Mouse (Mus musculus) gastrocnemius, postnatal 36 days (tissue): ENCODE data around the gene Rxrg. TPM values are rescaled to one million over a fixed set of nuclear protein-coding genes. Genes with fewer than 3 reads are reported as not detected.

Source experiments
- DNase-seq, 2 experiments: peaks; one replicate each; pipeline ENCODE4 v3.0.0; 2022
- intact Hi-C: fragments of 180-260 bp; cut with DNase I; formaldehyde crosslinking; loops from one replicate; pipeline ENCODE4 v1.15.1; 2025
- long read RNA-seq, 2 experiments: library from polyadenylated mRNA; stranded (forward); transcript quantifications; one replicate each; pipeline ENCODE4 v2.0.0; 2021
- total RNA-seq, 2 experiments: library from RNA; stranded (reverse); gene quantifications; 2 replicates each; pipeline ENCODE4 v1.2.3; 2021

Rxrg gene
- 10 to 100 TPM; 44.8 to 48.1 TPM for total RNA-seq
- long read RNA-seq, experiment 1, transcript Rxrg-202 (9 exons, 1,630 nt) = major isoform, 29 of 66 reads
- long read RNA-seq, experiment 1, transcript Rxrg-201 (10 exons, 2,110 nt) = minor isoform, 18 of 66 reads
- long read RNA-seq, experiment 1, partial matches to known transcripts = 3 of 66 reads
- long read RNA-seq, experiment 1, other reads (novel, unspliced or antisense) = 16 of 66 reads
- long read RNA-seq, experiment 2, transcript Rxrg-202 (9 exons, 1,630 nt) = major isoform, 49 of 90 reads
- long read RNA-seq, experiment 2, transcript Rxrg-201 (10 exons, 2,110 nt) = minor isoform, 14 of 90 reads
- long read RNA-seq, experiment 2, partial matches to known transcripts = 5 of 90 reads
- long read RNA-seq, experiment 2, other reads (novel, unspliced or antisense) = 22 of 90 reads

DNA sequence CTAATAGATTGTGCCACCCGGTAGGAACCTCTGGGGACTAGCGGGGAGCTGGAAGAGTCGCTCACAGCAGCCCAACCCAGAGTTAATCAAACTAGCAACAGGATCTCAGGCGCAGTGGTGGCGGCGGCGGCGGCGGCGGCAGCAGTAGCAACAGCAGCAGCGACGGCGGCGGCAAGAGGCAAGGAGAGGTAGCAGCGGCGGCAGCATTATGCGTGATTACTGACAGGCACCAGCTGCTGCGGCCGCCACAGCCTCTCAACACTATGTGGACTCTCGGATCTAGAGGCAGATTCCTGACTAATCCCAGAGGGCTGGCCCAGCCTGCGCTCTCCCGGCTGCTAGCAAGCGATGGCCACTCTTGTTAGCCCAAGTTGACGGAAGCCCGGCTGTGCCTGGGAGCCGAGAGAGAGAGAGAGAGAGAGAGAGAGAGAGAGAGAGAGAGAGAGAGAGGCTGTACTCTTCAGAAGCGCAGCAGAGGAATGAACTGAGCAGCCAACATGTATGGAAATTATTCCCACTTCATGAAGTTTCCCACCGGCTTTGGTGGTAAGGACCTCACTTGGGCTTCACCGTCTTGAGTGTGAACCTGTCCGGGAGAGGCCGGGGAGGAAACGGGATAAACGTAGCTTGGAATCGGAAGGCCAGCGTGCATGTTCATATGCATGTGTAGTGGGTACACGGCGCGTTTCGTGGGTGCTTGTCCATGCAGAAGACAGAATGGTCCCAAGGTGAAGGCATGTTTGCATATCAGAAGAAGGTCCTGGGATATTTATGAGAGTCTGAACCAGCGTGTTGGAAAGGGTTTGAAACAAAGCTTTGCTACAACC lies at the start of gene Rxrg:
Rxrg (plus strand) TSS at position 130 of the 827 bp plus-strand sequence.
- intact Hi-C loops = no loop called here
- peak; percentile 25 to 34 for DNase-seq

DNA sequence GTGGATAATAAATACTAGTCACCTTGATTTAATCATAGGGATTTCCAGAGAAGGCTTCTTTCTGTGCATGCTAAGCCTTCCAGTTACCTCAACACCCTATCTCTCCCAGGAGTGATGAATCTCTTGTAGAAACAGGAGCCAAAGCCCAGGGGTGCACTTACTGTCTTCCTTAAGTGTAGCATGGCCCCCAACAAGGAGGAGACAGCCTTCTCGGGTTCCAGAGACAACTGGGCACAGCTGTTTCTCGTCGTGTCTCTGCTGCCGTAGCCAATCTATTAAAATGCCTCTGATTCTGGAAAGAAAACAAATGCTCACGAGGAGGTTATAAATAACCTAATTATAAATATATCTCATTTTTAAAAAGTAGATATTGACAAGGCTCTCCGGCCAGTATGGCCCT lies 48.9 kb upstream of the Rxrg start:
- no peak for DNase-seq
- intact Hi-C loops = no loop called here

DNA sequence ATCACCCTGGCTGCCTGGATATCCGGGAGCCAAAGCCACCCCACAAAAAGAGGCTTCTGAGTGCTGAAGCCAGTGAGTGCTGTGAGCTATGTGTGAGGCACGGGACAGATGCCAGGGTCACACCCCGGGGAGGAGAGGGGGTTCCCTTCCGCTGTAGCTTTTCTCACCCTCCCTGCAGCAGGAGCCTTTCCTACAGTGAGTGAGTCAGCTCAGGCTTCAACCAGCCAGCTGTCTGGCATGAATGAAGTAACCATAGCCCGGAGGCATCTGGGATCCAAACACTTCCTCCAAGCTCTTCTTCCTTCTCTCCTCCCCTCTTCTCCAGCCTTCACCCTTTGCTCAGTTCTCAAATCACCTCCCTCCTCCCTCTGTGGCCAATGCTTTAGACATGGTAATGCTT lies 46.6 kb upstream of the Rxrg start:
- DNase-seq = peak; percentile 28 to 30
- intact Hi-C loops = no loop called here

DNA sequence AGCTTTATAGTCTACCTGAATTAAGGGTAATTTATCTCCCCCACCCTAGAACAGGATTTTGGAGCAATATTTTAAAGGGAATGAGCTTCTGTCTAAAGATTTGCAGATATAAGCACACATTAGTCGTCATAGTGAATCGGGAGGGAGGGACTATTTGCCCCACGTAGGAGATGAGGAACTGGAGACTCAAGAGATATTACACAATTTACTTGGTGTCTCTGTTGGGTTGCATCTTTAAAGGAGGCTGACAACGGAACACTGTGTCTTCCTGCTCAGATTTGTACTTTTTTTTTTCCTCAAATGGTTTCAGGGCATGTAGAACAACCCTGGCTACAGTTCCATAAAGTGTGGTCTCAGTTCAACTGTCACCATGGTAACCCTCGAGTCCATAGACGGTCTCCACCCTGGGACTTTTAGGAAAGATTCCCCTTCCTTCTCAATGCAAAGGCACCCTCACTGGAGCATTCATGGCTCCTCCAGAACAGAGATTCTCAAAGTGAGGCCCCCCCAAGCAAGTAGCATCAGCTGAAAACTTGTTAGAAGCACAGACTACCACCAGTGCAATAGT lies 44.1 kb upstream of the Rxrg start:
- no peak for DNase-seq
- intact Hi-C loops = no loop called here

DNA sequence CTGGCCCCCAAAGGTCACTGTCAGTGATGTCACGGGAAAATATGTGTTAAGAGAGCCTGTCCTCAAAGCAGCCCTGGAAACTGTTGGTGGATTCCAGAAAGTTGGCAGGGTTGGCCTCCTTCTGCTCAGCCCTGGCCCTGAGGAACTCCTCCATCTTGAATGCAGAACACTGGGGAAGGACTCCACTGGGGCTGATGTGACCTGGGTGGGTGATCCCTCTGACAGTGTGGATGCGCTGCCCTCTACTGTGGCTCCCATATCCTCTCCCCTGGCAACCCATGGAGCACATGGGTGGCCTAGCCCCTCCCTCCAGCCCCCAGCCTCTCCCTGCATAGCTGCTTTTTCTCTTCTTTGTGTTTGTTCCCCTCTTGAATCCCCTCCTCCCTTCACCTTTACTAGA lies 31.6 kb upstream of the Rxrg start:
- intact Hi-C loops = no loop called here
- DNase-seq = no peak

DNA sequence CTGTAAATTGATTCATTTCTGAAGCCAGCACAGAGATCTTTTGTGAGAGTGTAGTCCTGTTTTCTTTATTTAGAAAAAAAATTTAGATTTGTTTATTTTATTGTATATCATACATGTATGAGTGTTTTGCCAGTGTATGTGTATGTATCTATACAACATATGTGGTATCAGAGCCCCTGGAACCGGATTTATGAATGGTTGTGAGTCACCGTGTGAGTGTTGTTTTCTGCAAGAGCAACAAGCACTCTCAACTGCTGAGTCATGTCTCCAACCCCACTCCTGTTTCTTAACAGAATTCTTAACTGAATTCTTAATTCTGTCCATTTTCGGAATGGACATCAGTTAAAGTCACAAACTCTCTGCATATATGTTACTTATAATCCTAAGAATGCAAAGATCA lies 19.1 kb upstream of the Rxrg start:
- no peak for DNase-seq
- intact Hi-C loops = no loop called here

DNA sequence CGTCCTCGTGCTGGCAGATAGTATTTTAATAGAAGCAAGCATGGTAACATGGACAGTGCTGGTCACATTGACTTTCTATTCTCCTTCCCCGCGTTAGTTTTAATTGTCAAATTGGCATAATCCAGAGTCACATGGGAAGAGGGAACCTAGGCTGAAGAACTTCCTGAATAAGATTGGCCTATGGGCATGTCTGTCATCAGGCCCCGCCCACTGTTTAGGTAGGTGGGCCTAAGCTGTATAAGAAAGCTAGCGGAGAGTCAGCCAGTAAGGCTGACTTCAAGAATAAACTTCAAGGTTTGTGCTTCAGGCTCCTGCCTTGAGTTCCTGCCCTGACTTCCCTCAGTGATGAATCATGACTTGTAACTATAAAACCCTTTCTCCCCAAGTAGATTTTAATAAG lies 15.0 kb upstream of the Rxrg start:
- intact Hi-C loops = no loop called here

DNA sequence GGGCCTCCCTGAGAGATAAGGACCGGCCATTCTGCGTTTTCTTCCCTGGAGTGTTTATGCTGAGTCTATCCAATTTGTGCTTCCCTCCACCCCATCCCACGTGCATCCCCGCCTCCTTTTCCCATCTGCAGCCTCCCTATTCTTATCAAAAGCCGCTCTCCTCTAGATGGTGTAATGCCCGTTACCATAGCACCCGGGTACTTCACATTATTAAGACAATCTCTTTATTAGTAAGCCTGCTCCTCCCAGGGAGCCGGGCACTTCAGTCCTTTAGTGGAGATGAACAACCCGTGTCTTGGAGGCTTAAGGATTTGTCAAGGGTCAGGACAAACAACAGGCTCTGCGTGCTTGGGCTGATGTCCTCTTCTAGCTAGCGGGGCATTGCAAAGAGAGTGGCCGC lies 14.3 kb upstream of the Rxrg start:
- intact Hi-C loops = no loop called here
- no peak for DNase-seq

More for the DNA sequence above, 15.0 kb upstream of the Rxrg start:
- DNase-seq = no peak

DNA sequence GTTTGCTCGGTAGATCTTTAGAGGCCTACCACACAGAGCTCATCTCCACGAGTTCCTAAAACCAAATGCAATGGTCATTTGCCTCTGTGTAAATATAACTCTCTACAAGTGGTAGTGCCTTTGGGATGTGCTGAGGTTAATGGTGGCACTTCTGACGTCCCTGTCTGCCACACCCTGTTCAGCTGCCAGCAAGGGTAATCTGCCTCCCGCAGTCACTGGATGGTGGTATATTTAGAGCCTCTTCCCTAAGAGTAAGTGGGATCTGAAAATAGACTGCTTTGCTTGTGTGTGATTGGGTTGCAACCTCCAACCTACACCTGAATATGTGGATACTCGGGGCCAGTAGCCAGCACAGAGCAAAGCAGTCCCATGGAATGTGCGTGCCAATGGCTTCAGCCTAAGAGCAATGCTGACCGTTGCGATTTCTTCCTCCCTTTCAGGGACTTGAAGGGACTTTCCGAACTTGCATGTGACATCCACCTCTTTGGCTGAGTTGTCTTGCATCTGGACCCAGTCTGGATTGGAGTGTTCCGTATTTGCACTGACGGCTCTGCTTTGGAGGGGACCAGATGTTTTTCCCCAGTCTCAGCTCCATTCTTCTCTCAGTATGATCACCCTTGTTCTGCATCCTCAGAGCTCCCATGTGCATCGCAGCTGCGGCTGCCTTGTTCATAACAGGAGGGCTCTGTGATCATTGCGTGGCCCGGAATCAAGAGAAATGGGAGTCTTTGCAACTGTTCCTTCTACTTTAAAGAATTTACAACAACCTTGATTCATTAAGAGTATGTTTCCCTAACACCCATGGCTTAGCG lies 9.2 kb upstream of the Rxrg start:
- DNase-seq = no peak
- intact Hi-C loops = no loop called here

DNA sequence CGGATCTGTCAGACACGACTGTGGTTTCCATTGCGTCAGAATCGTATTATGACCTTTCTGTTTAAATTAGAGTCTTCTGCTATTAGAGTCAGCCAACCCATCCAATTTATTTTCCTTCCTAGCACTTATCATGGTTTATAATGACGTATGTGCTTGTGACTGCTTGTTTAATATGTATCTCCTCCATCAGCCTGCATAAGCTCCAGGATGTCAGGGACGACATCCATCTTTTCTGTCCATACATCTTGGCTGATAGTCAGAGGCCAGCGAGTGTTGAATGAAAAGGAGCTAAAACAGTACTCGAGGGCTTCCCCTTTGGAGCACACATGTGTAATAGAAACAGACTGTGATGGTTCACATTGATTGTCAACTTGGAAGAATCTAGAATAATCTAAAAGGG lies 6.0 kb upstream of the Rxrg start:
- intact Hi-C loops = no loop called here
- no peak for DNase-seq

DNA sequence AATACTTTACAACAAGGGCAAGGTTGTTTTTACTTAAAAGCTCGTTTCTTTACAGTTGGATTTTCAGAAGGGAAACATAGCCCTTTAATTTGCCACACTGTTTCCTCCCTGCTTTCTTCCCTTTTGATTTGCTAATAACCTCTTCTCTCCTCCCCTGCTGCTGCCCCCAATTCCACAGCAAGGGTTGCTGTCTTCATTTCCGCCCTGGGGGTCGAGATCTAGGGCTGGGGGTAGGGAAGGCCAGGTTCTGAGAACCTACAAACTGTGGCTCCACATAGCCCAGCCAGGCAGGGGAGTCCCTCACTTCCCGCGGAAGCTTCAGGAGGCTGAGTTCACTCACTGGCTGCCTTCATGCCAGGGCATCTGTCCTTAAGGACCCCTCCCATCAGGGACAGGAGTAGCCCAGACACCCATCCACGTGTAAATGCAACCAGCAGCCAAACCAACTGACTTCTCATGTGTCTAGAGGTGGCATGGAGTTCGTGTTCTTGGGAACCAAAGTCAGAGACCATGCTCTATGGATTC lies 1.1 kb downstream of the Rxrg start:
- no peak for DNase-seq
- intact Hi-C loops = no loop called here

DNA sequence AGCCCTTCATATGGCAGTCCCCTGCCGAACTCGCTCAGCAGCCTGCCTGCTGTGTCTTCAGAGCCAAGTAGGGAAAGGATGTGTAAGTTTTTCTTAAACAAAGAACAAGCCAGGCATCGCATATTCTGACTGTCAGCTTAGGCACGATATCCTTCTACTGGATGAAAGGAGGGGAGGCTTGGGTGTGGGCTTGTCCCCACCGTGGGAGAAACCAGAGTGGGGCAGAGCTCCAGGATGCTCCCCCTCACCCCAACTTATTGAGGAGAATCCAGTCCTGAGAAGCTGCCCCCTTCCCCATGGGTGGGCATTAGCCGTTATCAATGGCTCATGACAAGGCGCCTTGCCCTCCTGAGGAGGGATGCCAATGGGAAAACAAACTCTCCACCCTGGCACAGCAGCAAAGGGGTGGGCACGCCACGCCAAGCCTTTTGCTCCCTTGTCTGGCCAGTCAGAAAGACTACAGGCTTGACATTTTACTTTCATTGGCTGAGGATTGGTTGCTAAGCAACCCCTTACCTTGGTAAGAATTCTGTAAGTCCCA lies 10.1 kb downstream of the Rxrg start:
- DNase-seq = no peak
- intact Hi-C loops = no loop called here

DNA sequence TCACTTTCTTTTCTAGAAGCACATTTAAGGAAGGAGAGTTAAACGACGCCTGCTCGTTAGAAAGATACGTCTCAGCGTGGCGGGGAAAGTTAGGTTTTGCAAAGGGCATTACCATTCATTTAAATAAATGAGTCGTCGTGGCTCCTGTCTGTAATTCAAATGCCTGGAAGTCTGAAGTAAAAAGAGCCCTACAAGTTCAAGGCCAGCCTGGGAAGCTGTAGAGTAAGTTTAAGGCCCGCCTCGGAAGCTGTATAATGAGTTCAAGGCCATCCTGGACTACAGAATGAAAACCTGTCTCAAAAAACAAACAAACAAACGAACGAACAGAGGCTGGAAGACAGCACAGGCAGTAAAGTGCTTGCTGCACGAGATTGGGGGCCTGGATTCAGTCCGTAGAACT lies 18.9 kb downstream of the Rxrg start:
- DNase-seq = no peak
- intact Hi-C loops = no loop called here

DNA sequence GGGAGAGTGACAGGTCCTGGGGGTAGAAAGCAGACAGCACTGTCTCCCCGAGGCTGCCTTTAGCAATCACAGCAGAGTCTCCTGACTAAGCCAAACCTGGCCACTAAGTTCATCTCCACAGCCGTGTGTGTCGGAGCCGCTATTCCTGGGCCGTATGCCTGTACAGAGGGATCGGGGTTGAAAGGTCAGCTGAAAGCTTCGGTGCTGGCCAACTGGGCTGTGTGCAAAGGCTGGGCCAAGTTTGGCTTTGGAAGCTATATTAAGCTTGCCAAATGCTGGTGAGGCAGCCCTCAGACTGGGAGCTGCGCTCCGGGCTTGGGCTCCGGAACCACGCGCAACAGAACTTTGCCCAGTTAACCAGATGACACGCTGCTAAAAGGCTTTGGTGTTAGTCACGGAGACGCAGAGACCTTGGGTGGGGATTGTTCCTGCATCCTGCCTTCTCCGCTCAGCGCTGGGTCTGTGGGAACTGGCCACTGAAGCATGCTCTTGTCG lies 19.9 kb downstream of the Rxrg start:
- intact Hi-C loops = no loop called here
- DNase-seq = peak; percentile 58 to 62

DNA sequence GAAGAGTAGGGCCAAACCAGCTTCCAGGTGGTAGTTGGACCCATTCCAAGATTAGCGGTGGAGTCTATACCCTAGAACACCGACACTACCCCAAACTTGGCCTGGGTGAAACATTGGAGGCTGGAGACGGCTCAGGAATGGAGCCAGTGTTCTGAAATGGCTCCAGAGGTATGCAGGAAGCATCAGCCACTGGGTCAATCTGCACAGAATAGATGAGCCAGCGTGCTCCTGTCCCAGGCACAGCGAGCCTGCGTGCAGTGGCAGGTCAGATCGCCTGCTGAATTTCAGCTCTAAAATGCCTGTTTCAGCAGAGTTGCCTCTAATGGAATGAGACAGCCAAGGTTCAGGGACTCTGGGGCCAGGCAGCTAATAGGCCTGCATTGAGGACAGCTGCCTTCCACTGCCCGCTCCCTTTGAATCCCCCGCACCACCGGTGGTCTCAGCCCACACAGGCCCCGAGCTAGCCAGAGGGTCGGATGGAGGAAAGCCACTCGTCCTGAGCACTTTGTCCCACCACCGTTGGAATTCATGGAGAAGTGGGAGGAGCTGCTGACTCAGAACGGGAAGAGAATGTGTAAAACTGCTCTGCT lies 22.1 kb downstream of the Rxrg start:
- intact Hi-C loops = no loop called here
- no peak for DNase-seq

DNA sequence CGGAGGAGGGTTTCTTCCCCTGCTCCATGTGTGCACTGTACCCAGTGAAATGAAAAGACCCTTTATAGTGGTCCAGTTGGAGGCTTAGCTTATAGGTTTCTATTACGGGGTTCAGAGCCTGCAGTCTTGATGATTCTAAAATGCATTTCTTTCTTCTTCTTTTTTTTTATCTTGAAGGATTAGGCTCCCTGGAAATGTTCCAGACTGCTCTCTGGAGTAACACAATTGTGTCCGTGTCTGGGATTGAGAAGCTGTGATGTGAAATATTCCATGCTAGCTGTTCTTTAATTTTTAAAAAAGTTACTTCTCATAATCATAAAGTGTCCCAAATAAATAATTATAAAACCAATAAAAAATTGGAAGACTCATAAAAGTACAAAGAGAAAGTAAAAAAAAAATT lies 26.9 kb downstream of the Rxrg start:
- intact Hi-C loops = no loop called here
- DNase-seq = no peak

DNA sequence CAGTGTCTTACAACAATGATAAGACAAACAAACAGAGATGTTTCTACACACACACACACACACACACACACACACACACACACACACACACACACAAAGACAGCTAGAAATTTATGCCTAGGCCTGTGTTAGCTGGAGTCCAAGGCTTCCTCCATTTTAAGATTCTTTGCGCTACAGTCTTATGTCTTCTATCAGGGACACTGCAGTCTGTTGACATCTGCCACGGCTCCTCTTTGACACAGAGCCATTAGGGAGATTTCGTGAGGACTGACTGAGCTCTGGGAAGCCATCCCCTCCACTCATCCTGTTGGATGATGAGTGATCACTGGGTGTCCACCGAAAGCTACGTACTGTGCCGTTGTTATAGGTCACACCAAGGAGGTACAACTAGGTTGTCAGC lies 33.6 kb downstream of the Rxrg start:
- intact Hi-C loops = no loop called here
- no peak for DNase-seq

DNA sequence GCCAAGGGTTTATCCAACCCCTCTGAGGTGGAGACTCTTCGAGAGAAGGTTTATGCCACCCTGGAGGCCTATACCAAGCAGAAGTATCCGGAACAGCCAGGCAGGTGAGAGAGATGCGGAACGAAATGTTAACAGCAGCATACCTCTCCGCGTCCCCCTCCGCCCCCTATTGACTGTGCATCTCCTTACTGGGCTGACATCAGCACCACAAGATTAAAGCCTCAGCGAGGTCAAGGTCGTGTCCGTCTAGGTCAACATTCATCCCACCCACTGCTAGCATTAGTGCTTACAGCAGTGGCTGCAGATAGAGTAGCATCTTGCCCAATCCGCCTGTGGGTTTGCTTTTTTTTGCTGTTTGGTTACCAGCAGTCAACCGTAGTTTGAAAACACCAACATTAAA lies 37.5 kb downstream of the Rxrg start:
- intact Hi-C loops = no loop called here
- no peak for DNase-seq

DNA sequence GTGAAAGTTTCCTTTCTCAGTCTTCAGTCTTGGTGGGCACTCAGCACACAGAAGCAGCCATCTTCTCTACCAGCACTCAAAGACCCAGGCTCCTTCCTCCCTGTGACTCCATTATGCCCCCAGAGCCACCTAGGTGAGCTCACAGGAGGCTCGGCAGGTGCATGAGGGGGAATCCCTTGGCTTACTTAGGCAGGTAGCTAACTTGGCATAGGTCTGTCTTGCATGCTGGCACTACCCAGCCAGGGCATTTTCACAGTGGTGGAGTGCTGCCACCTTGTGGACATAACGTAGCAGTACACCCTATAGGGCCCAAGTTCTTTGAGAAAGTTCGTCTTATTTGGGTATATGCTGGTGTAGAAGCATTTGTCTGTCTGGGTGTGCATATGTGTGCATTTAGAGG lies 38.8 kb downstream of the Rxrg start:
- intact Hi-C loops = loop anchor here (1.0 kb wide), 1 partner anchor 222 kb away; no protein-coding TSS in a partner anchor
- DNase-seq = peak; percentile 24 to 38

DNA sequence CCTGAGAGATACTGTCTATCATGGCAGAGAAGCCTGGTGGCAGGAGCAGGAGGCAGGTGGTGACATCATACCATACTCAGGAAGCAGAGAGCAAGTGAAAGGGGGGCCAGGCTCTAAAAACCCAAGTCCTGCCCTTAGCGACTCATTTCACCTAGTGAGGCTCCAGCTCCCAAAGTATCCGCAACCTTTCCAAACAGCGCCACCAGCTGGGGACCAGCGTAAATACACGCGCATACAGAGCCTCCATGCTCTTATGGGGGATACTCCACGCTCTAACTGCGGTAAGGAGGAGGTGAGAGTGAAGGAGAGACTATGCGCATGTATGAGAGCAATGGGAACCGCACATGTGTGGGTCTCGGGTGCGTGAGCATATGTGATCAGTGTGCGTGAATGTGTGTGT lies 39.9 kb downstream of the Rxrg start:
- intact Hi-C loops = no loop called here
- no peak for DNase-seq
